Mouse (Mus musculus): ENCODE data around the gene Inka2.
"Not testable (repeated sequence)": the region's sequence is repeated elsewhere in the genome, so short reads cannot be mapped to it uniquely, and the experiment has no call there.

Gene Inka2

GRCm38 (mm10) chr3:105696387-105697147 lies 7.8 kb upstream of the Inka2 start:
- DNase-seq (ENCODE audit: extremely low spot score, low read depth, low spot score): no peak

- DNase-seq (ENCODE audit: extremely low spot score, low read depth, low spot score): no peak
Measured at GRCm38 (mm10) chr3:105697148-105697441, 7.3 kb upstream of the Inka2 start.

- no peak for DNase-seq (ENCODE audit: extremely low spot score, low read depth, low spot score)
Measured at GRCm38 (mm10) chr3:105698311-105698710, 6.1 kb upstream of the Inka2 start.

GRCm38 (mm10) chr3:105699241-105699933 lies 5.0 kb upstream of the Inka2 start:
- no peak for DNase-seq (ENCODE audit: extremely low spot score, low read depth, low spot score)

- not testable (repeated sequence) for DNase-seq (ENCODE audit: extremely low spot score, low read depth, low spot score)
Measured at GRCm38 (mm10) chr3:105700786-105701185, 3.6 kb upstream of the Inka2 start.

- no peak for DNase-seq (ENCODE audit: extremely low spot score, low read depth, low spot score)
Measured at GRCm38 (mm10) chr3:105701399-105701798, 3.0 kb upstream of the Inka2 start.

- no peak for DNase-seq (ENCODE audit: extremely low spot score, low read depth, low spot score)
Measured at GRCm38 (mm10) chr3:105703571-105703970, 828 bp upstream of the Inka2 start.

- no peak for DNase-seq (ENCODE audit: extremely low spot score, low read depth, low spot score)
Measured at GRCm38 (mm10) chr3:105705061-105705549, 706 bp downstream of the Inka2 start.

GRCm38 (mm10) chr3:105705561-105705960 lies 1.2 kb downstream of the Inka2 start:
- no peak for DNase-seq (ENCODE audit: extremely low spot score, low read depth, low spot score)

GRCm38 (mm10) chr3:105706366-105707020 lies 2.1 kb downstream of the Inka2 start:
- DNase-seq (ENCODE audit: extremely low spot score, low read depth, low spot score): no peak

GRCm38 (mm10) chr3:105707590-105707989 lies 3.2 kb downstream of the Inka2 start:
- no peak for DNase-seq (ENCODE audit: extremely low spot score, low read depth, low spot score)

GRCm38 (mm10) chr3:105710246-105710645 lies 5.8 kb downstream of the Inka2 start:
- no peak for DNase-seq (ENCODE audit: extremely low spot score, low read depth, low spot score)

- no peak for DNase-seq (ENCODE audit: extremely low spot score, low read depth, low spot score)
Measured at GRCm38 (mm10) chr3:105711741-105712140, 7.3 kb downstream of the Inka2 start.

- DNase-seq (ENCODE audit: extremely low spot score, low read depth, low spot score): no peak
Measured at GRCm38 (mm10) chr3:105712827-105713226, 8.4 kb downstream of the Inka2 start.

- no peak for DNase-seq (ENCODE audit: extremely low spot score, low read depth, low spot score)
Measured at GRCm38 (mm10) chr3:105714091-105714819, 9.9 kb downstream of the Inka2 start.

- DNase-seq (ENCODE audit: extremely low spot score, low read depth, low spot score): no peak
Measured at GRCm38 (mm10) chr3:105714820-105715167, 10.4 kb downstream of the Inka2 start.

- no peak for DNase-seq (ENCODE audit: extremely low spot score, low read depth, low spot score)
Measured at GRCm38 (mm10) chr3:105716353-105717000, 12.1 kb downstream of the Inka2 start.

- DNase-seq (ENCODE audit: extremely low spot score, low read depth, low spot score): no peak
Measured at GRCm38 (mm10) chr3:105717856-105718555, 13.6 kb downstream of the Inka2 start.

- DNase-seq (ENCODE audit: extremely low spot score, low read depth, low spot score): no peak
Measured at GRCm38 (mm10) chr3:105718746-105719145, 14.3 kb downstream of the Inka2 start.

- DNase-seq (ENCODE audit: extremely low spot score, low read depth, low spot score): no peak
Measured at GRCm38 (mm10) chr3:105719979-105720378, 15.6 kb downstream of the Inka2 start.

Data from hindlimb bud, embryonic 11.5 days (tissue).